Mouse (Mus musculus) MEL (cell line): Measurements from ENCODE around the gene Cachd1. TPM values are rescaled to one million over a fixed set of nuclear protein-coding genes. Genes with fewer than 3 reads are reported as not detected.

Experiments
- DNase-seq: peaks from one replicate; pipeline ENCODE4 v3.0.0; 2011; ENCODE audit warnings: low read depth, low spot score
- H3K27ac ChIP-seq: 2 replicates; pipeline ENCODE4 v1.5.1; 2012; ENCODE audit warnings: low read depth, mild to moderate bottlenecking, control low read depth, low read length, moderate library complexity; ENCODE audit not compliant: control insufficient read depth
- H3K27me3 ChIP-seq, 2 experiments: fragments of 150-350 bp in 1 of 2; sonication (generic) in 1 of 2; 2 replicates each; pipeline ENCODE4 v1.6.1; 2012; ENCODE audit warnings: low read length in 2 of 2, mild to moderate bottlenecking in 2 of 2, improper control_type of control experiment in 1 of 2, moderate library complexity in 1 of 2; ENCODE audit not compliant: insufficient read depth in 2 of 2, control insufficient read depth in 1 of 2
- H3K36me3 ChIP-seq, 2 experiments: 2 replicates each; pipeline ENCODE4 v1.6.1; 2012 to 2014; ENCODE audit warnings: low read length in 2 of 2, improper control_type of control experiment in 1 of 2, inconsistent platforms in 1 of 2, mild to moderate bottlenecking in 1 of 2; ENCODE audit not compliant: insufficient read depth in 2 of 2, control insufficient read depth in 1 of 2
- H3K4me1 ChIP-seq, 2 experiments: fragments of 150-350 bp in 1 of 2; sonication (generic) in 1 of 2; 2 replicates each; pipeline ENCODE4 v1.6.1; 2012; ENCODE audit warnings: low read length in 2 of 2, improper control_type of control experiment in 1 of 2, mild to moderate bottlenecking in 1 of 2; ENCODE audit not compliant: insufficient read depth in 2 of 2, control insufficient read depth in 1 of 2
- H3K4me3 ChIP-seq, 2 experiments: fragments of 150-350 bp in 1 of 2; sonication (generic) in 1 of 2; 2 replicates each; pipeline ENCODE4 v1.5.1; 2012; ENCODE audit warnings: low read depth in 2 of 2, low read length in 2 of 2, mild to moderate bottlenecking in 2 of 2, moderate library complexity in 2 of 2, control low read depth in 1 of 2, improper control_type of control experiment in 1 of 2; ENCODE audit not compliant: control insufficient read depth in 1 of 2, insufficient read depth in 1 of 2
- H3K79me2 ChIP-seq: 2 replicates; pipeline ENCODE4 v1.6.1; 2012; ENCODE audit warnings: mild to moderate bottlenecking, low read length, moderate library complexity; ENCODE audit not compliant: control insufficient read depth, poor library complexity, insufficient read depth
- H3K9ac ChIP-seq: 2 replicates; pipeline ENCODE4 v1.6.1; 2012; ENCODE audit warnings: low read depth, mild to moderate bottlenecking, control low read depth, low read length, moderate library complexity; ENCODE audit not compliant: control insufficient read depth, poor library complexity, severe bottlenecking
- H3K9me3 ChIP-seq: fragments of 150-350 bp; sonication (generic); replicated peaks from 2 replicates; pipeline ENCODE4 v1.6.1; 2012; ENCODE audit warnings: mild to moderate bottlenecking, low read length, improper control_type of control experiment, moderate library complexity; ENCODE audit not compliant: insufficient read depth
- CHD2 ChIP-seq: IDR thresholded peaks from 2 replicates; pipeline ENCODE4 v1.6.1; 2011; ENCODE audit warnings: low read length, improper control_type of control experiment
- CTCF ChIP-seq, 3 experiments: IDR thresholded peaks in 2 of 3; conservative IDR thresholded peaks in 1 of 3; 2 replicates each; pipeline ENCODE4 v1.5.1; 2011 to 2012; ENCODE audit warnings: low read length in 3 of 3, low read depth in 2 of 3, mild to moderate bottlenecking in 2 of 3, improper control_type of control experiment in 1 of 3, inconsistent platforms in 1 of 3, mixed read lengths in 1 of 3, moderate library complexity in 1 of 3; ENCODE audit not compliant: control insufficient read depth in 1 of 3, insufficient read depth in 1 of 3, poor library complexity in 1 of 3, severe bottlenecking in 1 of 3
- E2F4 ChIP-seq: IDR thresholded peaks from 2 replicates; pipeline ENCODE4 v1.6.1; 2011; ENCODE audit warnings: low read depth, low read length, improper control_type of control experiment, borderline replicate concordance
- ELF1 ChIP-seq: IDR thresholded peaks from 2 replicates; pipeline ENCODE4 v1.6.1; 2014; ENCODE audit warnings: low read depth, mild to moderate bottlenecking, inconsistent platforms, low read length, improper control_type of control experiment, moderate library complexity
- ETS1 ChIP-seq: IDR thresholded peaks from 2 replicates; pipeline ENCODE4 v1.6.1; 2012; ENCODE audit warnings: low read depth, mild to moderate bottlenecking, inconsistent platforms, low read length, improper control_type of control experiment, moderate library complexity
- GATA1 ChIP-seq: IDR thresholded peaks from 2 replicates; pipeline ENCODE4 v1.6.1; 2011; ENCODE audit warnings: low read depth, low read length, improper control_type of control experiment
- HCFC1 ChIP-seq: IDR thresholded peaks from 2 replicates; pipeline ENCODE4 v1.6.1; 2012; ENCODE audit warnings: low read depth, mild to moderate bottlenecking, inconsistent platforms, low read length, improper control_type of control experiment, moderate library complexity
- JUND ChIP-seq: IDR thresholded peaks from 2 replicates; pipeline ENCODE4 v1.6.1; 2011; ENCODE audit warnings: low read depth, mild to moderate bottlenecking, improper control_type of control experiment, low read length
- MAFK ChIP-seq: IDR thresholded peaks from 2 replicates; pipeline ENCODE4 v1.6.1; 2011; ENCODE audit warnings: low read depth, mild to moderate bottlenecking, low read length, improper control_type of control experiment, borderline replicate concordance
- MEF2A ChIP-seq: IDR thresholded peaks from 2 replicates; pipeline ENCODE4 v1.6.1; 2014; ENCODE audit warnings: low read depth, mild to moderate bottlenecking, inconsistent platforms, low read length, improper control_type of control experiment; ENCODE audit not compliant: poor library complexity, insufficient replicate concordance, severe bottlenecking; ENCODE audit errors: extremely low read depth
- NRF1 ChIP-seq: IDR thresholded peaks from 2 replicates; pipeline ENCODE4 v1.6.1; 2014; ENCODE audit warnings: low read depth, mild to moderate bottlenecking, inconsistent platforms, low read length, improper control_type of control experiment, moderate library complexity; ENCODE audit not compliant: poor library complexity, insufficient read depth, severe bottlenecking
- POLR2A ChIP-seq, 2 experiments: IDR thresholded peaks; 2 replicates each; pipeline ENCODE4 v1.6.1; 2011 to 2012; ENCODE audit warnings: low read length in 2 of 2, mild to moderate bottlenecking in 2 of 2, control low read depth in 1 of 2, improper control_type of control experiment in 1 of 2, low read depth in 1 of 2, moderate library complexity in 1 of 2; ENCODE audit not compliant: control insufficient read depth in 1 of 2, insufficient read depth in 1 of 2, poor library complexity in 1 of 2
- RCOR1 ChIP-seq: IDR thresholded peaks from 2 replicates; pipeline ENCODE4 v1.6.1; 2012; ENCODE audit warnings: low read depth, mild to moderate bottlenecking, inconsistent platforms, low read length, improper control_type of control experiment
- USF1 ChIP-seq: IDR thresholded peaks from 2 replicates; pipeline ENCODE4 v1.6.1; 2014; ENCODE audit warnings: low read depth, mild to moderate bottlenecking, inconsistent platforms, low read length, improper control_type of control experiment, moderate library complexity
- USF2 ChIP-seq, 2 experiments: IDR thresholded peaks; 2 replicates each; pipeline ENCODE4 v1.6.1; 2011 to 2012; ENCODE audit warnings: improper control_type of control experiment in 2 of 2, low read length in 2 of 2, borderline replicate concordance in 1 of 2, inconsistent platforms in 1 of 2, low read depth in 1 of 2, mild to moderate bottlenecking in 1 of 2; ENCODE audit not compliant: insufficient read depth in 1 of 2
- ZKSCAN1 ChIP-seq: IDR thresholded peaks from 2 replicates; pipeline ENCODE4 v1.6.1; 2012; ENCODE audit warnings: low read depth, mild to moderate bottlenecking, inconsistent platforms, low read length, improper control_type of control experiment, moderate library complexity
- ZMIZ1 ChIP-seq: IDR thresholded peaks from 2 replicates; pipeline ENCODE4 v1.6.1; 2012; ENCODE audit warnings: low read depth, mild to moderate bottlenecking, inconsistent platforms, low read length, improper control_type of control experiment, moderate library complexity
- ZNF384 ChIP-seq: IDR thresholded peaks from 2 replicates; pipeline ENCODE4 v1.6.1; 2012; ENCODE audit warnings: low read depth, mild to moderate bottlenecking, inconsistent platforms, low read length, improper control_type of control experiment
- polyA plus RNA-seq, 2 experiments: library from polyadenylated mRNA; stranded (reverse) in 1 of 2; unstranded in 1 of 2; fragments of >175 nt in 1 of 2; fragments of >200 nt in 1 of 2; gene quantifications; 2 replicates each; pipeline versions ENCODE4 v1.2.1 to v1.2.4; 2012; ENCODE audit warnings: low replicate concordance in 2 of 2, low read depth in 1 of 2; ENCODE audit not compliant: insufficient read length in 2 of 2, insufficient read depth in 1 of 2, missing spikeins in 1 of 2
- total RNA-seq: library from RNA; depleted of rRNA; stranded (reverse); fragments of 300-350 nt; gene quantifications from 2 replicates; pipeline ENCODE4 v1.2.3, GENCODE M21; 2012

The Cachd1 gene
- total and polyA plus RNA-seq, 3 experiments: 4.0 to 15.8 TPM; not detected in 1

- no peak overlapping the region for H3K27ac ChIP-seq
- TF ChIP-seq E2F4: no peak
- TF ChIP-seq CTCF (IDR thresholded peaks at IDR 0.05 in 2 of 3, conservative IDR thresholded peaks at IDR 0.05 in 1 of 3; ENCODE audit: control insufficient read depth in 1 of 3, insufficient read depth in 1 of 3, low read depth in 2 of 3, low read length in 3 of 3, poor library complexity in 1 of 3, severe bottlenecking in 1 of 3): no peak
- no peak for TF ChIP-seq MAFK
- no peak for TF ChIP-seq CHD2
- TF ChIP-seq HCFC1: no peak
- no peak for TF ChIP-seq JUND
- TF ChIP-seq ETS1: no peak
- no peak for TF ChIP-seq GATA1
- no peak for TF ChIP-seq ZMIZ1
- TF ChIP-seq USF1: no peak
- no peak for TF ChIP-seq ZNF384
- TF ChIP-seq NRF1: no peak
- no peak for TF ChIP-seq RCOR1
- TF ChIP-seq USF2 (IDR thresholded peaks at IDR 0.05; ENCODE audit: borderline replicate concordance in 1 of 2, insufficient read depth in 1 of 2, low read depth in 1 of 2, low read length in 2 of 2): no peak
- TF ChIP-seq ZKSCAN1: no peak
- TF ChIP-seq ELF1: no peak
- no peak for TF ChIP-seq MEF2A
- TF ChIP-seq, all 39 proteins: peak for 0
- H3K9ac ChIP-seq: no peak overlapping the region
- no peak overlapping the region for H3K4me3 ChIP-seq
- no peaks in the 10 kb centered on the region for H3K9me3 ChIP-seq
- H3K36me3 ChIP-seq: no peaks in the 10 kb centered on the region
- no peaks in the 10 kb centered on the region for H3K4me1 ChIP-seq
- no peaks in the 10 kb centered on the region; a peak in 1 of 4 replicates for H3K27me3 ChIP-seq
- DNase-seq: no peak
- H3K79me2 ChIP-seq: no peaks in the 10 kb centered on the region
Observed at GRCm38 (mm10) chr4:101033047-101033446, 256.6 kb downstream of the Cachd1 start.

- Histone ChIP-seq H3K4me3 (no peak overlapping the region), H3K27ac (no peak overlapping the region), H3K4me1 (no peaks in the 10 kb centered on the region), H3K9me3 (no peaks in the 10 kb centered on the region), H3K79me2 (no peaks in the 10 kb centered on the region), H3K27me3 (no peaks in the 10 kb centered on the region; a peak in 1 of 4 replicates), H3K9ac (no peak overlapping the region), H3K36me3 (no peaks in the 10 kb centered on the region)
- DNase-seq: no peak
- TF ChIP-seq RCOR1 (no peak), POLR2A (IDR thresholded peaks at IDR 0.05; ENCODE audit: control insufficient read depth in 1 of 2, insufficient read depth in 1 of 2, low read depth in 1 of 2, low read length in 2 of 2, poor library complexity in 1 of 2) (no peak), MAFK (no peak)
Observed at GRCm38 (mm10) chr4:101035131-101035530, 258.7 kb downstream of the Cachd1 start.
